Mouse (Mus musculus): ENCODE results near the gene Zfyve27. TPM values are rescaled to one million over a fixed set of nuclear protein-coding genes. Genes with fewer than 3 reads are reported as not detected.

Zfyve27 gene
- total RNA-seq (2021) = 10 to 100 TPM; 78.8 to 94.5 TPM

GRCm38 (mm10) chr19:42163764-42164163 is at the start of gene Zfyve27:
TSS of gene Zfyve27 (plus strand) at chr19:42163951.
- intact Hi-C loops (cut with DNase I) = no loop called here
- DNase-seq (ENCODE audit: low spot score in 2 of 2) = no peak

- no peak for DNase-seq (ENCODE audit: low spot score in 2 of 2)
- intact Hi-C loops (cut with DNase I) = no loop called here
Observed at GRCm38 (mm10) chr19:42115783-42116335, 47.9 kb upstream of the Zfyve27 start.

GRCm38 (mm10) chr19:42118142-42118541 is 45.6 kb upstream of the Zfyve27 start:
- intact Hi-C loops (cut with DNase I) = no loop called here
- DNase-seq (ENCODE audit: low spot score in 2 of 2) = no peak

- intact Hi-C loops (cut with DNase I) = no loop called here
- no peak for DNase-seq (ENCODE audit: low spot score in 2 of 2)
Observed at GRCm38 (mm10) chr19:42118596-42118995, 45.2 kb upstream of the Zfyve27 start.

- intact Hi-C loops (cut with DNase I) = no loop called here
Observed at GRCm38 (mm10) chr19:42120451-42120850, 43.3 kb upstream of the Zfyve27 start.

GRCm38 (mm10) chr19:42124684-42125083 is 39.1 kb upstream of the Zfyve27 start:
- intact Hi-C loops (cut with DNase I) = no loop called here

More at GRCm38 (mm10) chr19:42120451-42120850, 43.3 kb upstream of the Zfyve27 start:
- no peak for DNase-seq (ENCODE audit: low spot score in 2 of 2)

GRCm38 (mm10) chr19:42125501-42126218 is 38.1 kb upstream of the Zfyve27 start:
- no peak for DNase-seq (ENCODE audit: low spot score in 2 of 2)

More at GRCm38 (mm10) chr19:42124684-42125083, 39.1 kb upstream of the Zfyve27 start:
- peak; percentile 26 to 50 for DNase-seq (ENCODE audit: low spot score in 2 of 2)

GRCm38 (mm10) chr19:42126219-42126605 is 37.5 kb upstream of the Zfyve27 start:
- intact Hi-C loops (cut with DNase I) = no loop called here

More at GRCm38 (mm10) chr19:42125501-42126218, 38.1 kb upstream of the Zfyve27 start:
- intact Hi-C loops (cut with DNase I) = no loop called here

GRCm38 (mm10) chr19:42127024-42127423 is 36.7 kb upstream of the Zfyve27 start:
- intact Hi-C loops (cut with DNase I) = no loop called here
- DNase-seq (ENCODE audit: low spot score in 2 of 2) = no peak

More at GRCm38 (mm10) chr19:42126219-42126605, 37.5 kb upstream of the Zfyve27 start:
- no peak for DNase-seq (ENCODE audit: low spot score in 2 of 2)

GRCm38 (mm10) chr19:42128052-42128740 is 35.6 kb upstream of the Zfyve27 start:
- no peak for DNase-seq (ENCODE audit: low spot score in 2 of 2)
- intact Hi-C loops (cut with DNase I) = no loop called here

- intact Hi-C loops (cut with DNase I) = no loop called here
Observed at GRCm38 (mm10) chr19:42128787-42129508, 34.8 kb upstream of the Zfyve27 start, which contains the start of gene Avpi1. TSS of gene Avpi1 (minus strand) at chr19:42129059.

GRCm38 (mm10) chr19:42129509-42130293 is 34.0 kb upstream of the Zfyve27 start:
- intact Hi-C loops (cut with DNase I) = no loop called here
- no peak for DNase-seq (ENCODE audit: low spot score in 2 of 2)

More at GRCm38 (mm10) chr19:42128787-42129508, 34.8 kb upstream of the Zfyve27 start, which contains the start of gene Avpi1:
- DNase-seq (ENCODE audit: low spot score in 2 of 2) = peak; percentile 96 to 98

GRCm38 (mm10) chr19:42130294-42130606 is 33.5 kb upstream of the Zfyve27 start:
- intact Hi-C loops (cut with DNase I) = no loop called here
- no peak for DNase-seq (ENCODE audit: low spot score in 2 of 2)

GRCm38 (mm10) chr19:42131101-42131500 is 32.6 kb upstream of the Zfyve27 start:
- DNase-seq (ENCODE audit: low spot score in 2 of 2) = no peak
- intact Hi-C loops (cut with DNase I) = no loop called here

- no peak for DNase-seq (ENCODE audit: low spot score in 2 of 2)
- intact Hi-C loops (cut with DNase I) = no loop called here
Observed at GRCm38 (mm10) chr19:42135070-42135469, 28.7 kb upstream of the Zfyve27 start.

GRCm38 (mm10) chr19:42136126-42136525 is 27.6 kb upstream of the Zfyve27 start:
- intact Hi-C loops (cut with DNase I) = no loop called here
- no peak for DNase-seq (ENCODE audit: low spot score in 2 of 2)

GRCm38 (mm10) chr19:42137167-42137672 is 26.5 kb upstream of the Zfyve27 start:
- intact Hi-C loops (cut with DNase I) = no loop called here

GRCm38 (mm10) chr19:42138517-42139285 is 25.1 kb upstream of the Zfyve27 start:
- no peak for DNase-seq (ENCODE audit: low spot score in 2 of 2)
- intact Hi-C loops (cut with DNase I) = no loop called here

More at GRCm38 (mm10) chr19:42137167-42137672, 26.5 kb upstream of the Zfyve27 start:
- DNase-seq (ENCODE audit: low spot score in 2 of 2) = no peak

Data from left cerebral cortex, postnatal 36 days (tissue).